Mouse (Mus musculus) kidney, embryonic 16.5 days (tissue): ENCODE results near the gene Gm4737. TPM values are rescaled to one million over a fixed set of nuclear protein-coding genes. Genes with fewer than 3 reads are reported as not detected.

Source experiments
- polyA plus RNA-seq: library from polyadenylated mRNA; unstranded; fragments of >200 nt; fragmentation: Nextera tagmentation; extraction: Ambion mirVana; gene quantifications from 2 replicates; pipeline ENCODE4 v1.2.1, GENCODE M21; 2015

Gm4737 gene
- polyA plus RNA-seq, 1 experiment from 2014 or later: 2.4 TPM

Other genes with a start within 250 kb of the Gm4737 start
- 89.6 and 90.1 TPM in 2 replicates for gene Phldb2, start 201.5 kb downstream of the Gm4737 start, polyA plus RNA-seq
- 1.4 and 1.5 TPM in 2 replicates for gene Plcxd2, start 144.9 kb downstream of the Gm4737 start, polyA plus RNA-seq
- not detected in 2 replicates for gene Cd96, start 34.8 kb downstream of the Gm4737 start, polyA plus RNA-seq